Mouse (Mus musculus): Measurements from ENCODE around the gene 1110025L11Rik.
"Not testable (repeated sequence)": the region's sequence is repeated elsewhere in the genome, so short reads cannot be mapped to it uniquely, and the experiment has no call there.

Gene 1110025L11Rik

DNA sequence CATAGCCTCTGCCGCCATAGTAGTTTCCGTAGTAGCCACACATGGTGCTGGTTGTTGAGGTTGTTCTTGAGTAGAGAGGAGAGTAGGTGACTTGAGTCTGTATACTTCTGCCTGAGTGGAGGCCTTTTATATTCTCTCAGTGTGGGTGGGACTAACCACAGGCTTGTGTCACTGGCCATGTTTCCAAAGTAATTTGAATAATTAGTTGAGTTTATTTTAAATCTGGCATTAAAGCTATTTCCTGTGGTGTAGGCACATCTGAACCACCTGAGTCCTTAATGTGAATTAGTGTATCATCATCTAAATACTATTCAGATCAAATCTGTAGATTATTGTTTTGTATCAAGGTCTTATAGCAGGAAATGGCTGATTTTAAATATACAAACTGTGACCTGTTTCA, at the start of gene 1110025L11Rik:
Gene 1110025L11Rik (minus strand): TSS at position 101 of the 400 bp plus-strand sequence.
- not testable (repeated sequence) for H3K4me3 ChIP-seq (replicated peaks; ENCODE audit: low read length); H3K9me3 ChIP-seq (ENCODE audit: low read length); H3K4me1 ChIP-seq (replicated peaks; ENCODE audit: low read depth, low read length); H3K27me3 ChIP-seq (ENCODE audit: insufficient read depth, low read length); H3K36me3 ChIP-seq (ENCODE audit: insufficient read depth, low read length)

GRCm38 (mm10) chr16:89071041-89071440, 7.2 kb upstream of the 1110025L11Rik start:
- not testable (repeated sequence) for H3K9me3 ChIP-seq (ENCODE audit: low read length); H3K4me1 ChIP-seq (replicated peaks; ENCODE audit: low read depth, low read length); H3K27me3 ChIP-seq (ENCODE audit: insufficient read depth, low read length); H3K36me3 ChIP-seq (ENCODE audit: insufficient read depth, low read length); H3K4me3 ChIP-seq (replicated peaks; ENCODE audit: low read length)

DNA sequence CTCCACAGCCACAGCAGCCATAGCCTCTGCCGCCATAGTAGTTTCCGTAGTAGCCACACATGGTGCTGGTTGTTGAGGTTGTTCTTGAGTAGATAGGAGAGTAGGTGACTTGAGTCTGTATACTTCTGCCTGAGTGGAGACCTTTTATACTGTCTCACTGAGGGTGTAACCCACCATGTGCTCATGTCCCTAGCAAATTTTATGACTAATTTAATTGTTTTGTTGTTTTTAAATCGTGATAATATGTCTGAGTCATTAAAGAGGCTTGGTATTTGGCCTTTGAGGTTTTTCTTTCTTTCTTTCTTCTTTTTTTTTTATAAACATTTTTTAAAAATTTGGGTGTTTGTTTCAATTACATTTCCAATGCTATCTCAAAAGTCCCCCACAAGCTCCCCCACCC, 16.0 kb downstream of the 1110025L11Rik start, which contains the start of gene Krtap6-5:
Gene Krtap6-5 (minus strand): TSS at position 101 of the 400 bp plus-strand sequence.
- Histone ChIP-seq H3K4me1 (replicated peaks; ENCODE audit: low read depth, low read length) (no peaks in the 10 kb centered on the region), H3K4me3 (replicated peaks; ENCODE audit: low read length) (no peak within 1 kb of the TSS), H3K36me3 (ENCODE audit: insufficient read depth, low read length) (no peaks in the 10 kb centered on the region), H3K9me3 (ENCODE audit: low read length) (no peaks in the 10 kb centered on the region), H3K27me3 (ENCODE audit: insufficient read depth, low read length) (no peaks in the 10 kb centered on the region)
- TF ChIP-seq CTCF (conservative IDR thresholded peaks at IDR 0.05; ENCODE audit: low read length) (no peak), NANOG (IDR thresholded peaks at IDR 0.05; ENCODE audit: borderline replicate concordance, low read length) (no peak), POU5F1 (IDR thresholded peaks at IDR 0.05; ENCODE audit: borderline replicate concordance, low read length) (no peak)

DNA sequence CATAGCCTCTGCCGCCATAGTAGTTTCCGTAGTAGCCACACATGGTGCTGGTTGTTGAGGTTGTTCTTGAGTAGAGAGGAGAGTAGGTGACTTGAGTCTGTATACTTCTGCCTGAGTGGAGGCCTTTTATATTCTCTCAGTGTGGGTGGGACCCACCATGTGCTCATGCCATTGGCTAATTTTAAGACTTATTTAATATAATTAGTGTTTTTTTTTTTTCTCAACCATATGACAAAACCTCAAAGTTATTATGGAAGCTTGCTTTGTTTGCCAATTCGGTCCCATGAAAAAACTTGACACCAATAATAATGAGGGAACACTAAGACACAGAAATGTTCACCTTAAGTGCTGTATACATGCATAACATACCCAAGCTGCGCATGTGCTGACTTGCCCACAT, 22.4 kb downstream of the 1110025L11Rik start, which contains the start of gene Gm10228:
Gene Gm10228 (minus strand): TSS at position 101 of the 400 bp plus-strand sequence.
- H3K36me3 ChIP-seq (ENCODE audit: insufficient read depth, low read length); H3K4me3 ChIP-seq (replicated peaks; ENCODE audit: low read length); H3K4me1 ChIP-seq (replicated peaks; ENCODE audit: low read depth, low read length); H3K9me3 ChIP-seq (ENCODE audit: low read length); H3K27me3 ChIP-seq (ENCODE audit: insufficient read depth, low read length): not testable (repeated sequence)

DNA sequence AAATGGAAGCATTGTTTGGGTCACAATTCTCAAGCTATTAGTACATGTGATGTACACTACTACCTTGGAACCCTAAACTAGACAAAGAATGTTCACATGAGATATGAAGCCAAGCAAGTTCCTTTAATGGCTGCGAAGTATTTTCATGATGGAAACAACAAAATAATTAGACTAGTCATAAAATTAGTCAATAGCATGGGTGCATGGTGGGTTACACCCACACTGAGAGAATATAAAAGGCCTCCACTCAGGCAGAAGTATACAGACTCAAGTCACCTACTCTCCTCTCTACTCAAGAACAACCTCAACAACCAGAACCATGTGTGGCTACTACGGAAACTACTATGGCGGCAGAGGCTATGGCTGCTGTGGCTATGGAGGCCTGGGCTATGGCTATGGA, 32.4 kb downstream of the 1110025L11Rik start, which contains the start of gene Krtap6-1:
Gene Krtap6-1 (plus strand): TSS at position 301 of the 400 bp plus-strand sequence.
- not testable (repeated sequence) for H3K27me3 ChIP-seq (ENCODE audit: insufficient read depth, low read length); H3K36me3 ChIP-seq (ENCODE audit: insufficient read depth, low read length); H3K4me3 ChIP-seq (replicated peaks; ENCODE audit: low read length); H3K9me3 ChIP-seq (ENCODE audit: low read length); H3K4me1 ChIP-seq (replicated peaks; ENCODE audit: low read depth, low read length)

GRCm38 (mm10) chr16:89014984-89015383, 48.8 kb downstream of the 1110025L11Rik start, which contains the start of gene Gm10229:
TSS of gene Gm10229 (plus strand) at chr16:89015284.
- not testable (repeated sequence) for H3K4me1 ChIP-seq (replicated peaks; ENCODE audit: low read depth, low read length); H3K9me3 ChIP-seq (ENCODE audit: low read length); H3K4me3 ChIP-seq (replicated peaks; ENCODE audit: low read length); H3K27me3 ChIP-seq (ENCODE audit: insufficient read depth, low read length); H3K36me3 ChIP-seq (ENCODE audit: insufficient read depth, low read length)

DNA sequence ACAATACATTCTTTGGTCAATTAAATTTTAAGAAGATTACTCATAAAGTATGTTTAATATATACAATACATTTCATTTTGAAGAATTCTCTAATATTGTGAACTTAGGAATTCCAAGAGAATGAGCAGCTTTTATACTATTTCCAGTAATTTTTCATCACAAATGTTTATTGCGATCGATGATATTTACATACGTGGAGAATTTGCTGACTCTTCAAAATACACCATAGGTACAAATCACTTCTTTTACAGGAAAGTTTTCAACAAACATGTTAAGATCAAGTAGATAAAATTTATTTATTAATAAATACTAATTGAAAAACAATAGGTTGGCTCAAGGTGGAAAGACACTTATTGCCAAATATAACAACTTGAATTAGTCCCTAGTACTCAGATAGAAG, 49.8 kb downstream of the 1110025L11Rik start:
- no peak for TF ChIP-seq POU5F1 (IDR thresholded peaks at IDR 0.05; ENCODE audit: borderline replicate concordance, low read length)
- no peak for TF ChIP-seq CTCF (conservative IDR thresholded peaks at IDR 0.05; ENCODE audit: low read length)
- TF ChIP-seq NANOG (IDR thresholded peaks at IDR 0.05; ENCODE audit: borderline replicate concordance, low read length), result no peak
- Histone ChIP-seq H3K27me3 (ENCODE audit: insufficient read depth, low read length) (no peaks in the 10 kb centered on the region), H3K9me3 (ENCODE audit: low read length) (no peaks in the 10 kb centered on the region), H3K4me3 (replicated peaks; ENCODE audit: low read length) (no peak overlapping the region), H3K4me1 (replicated peaks; ENCODE audit: low read depth, low read length) (no peaks in the 10 kb centered on the region), H3K36me3 (ENCODE audit: insufficient read depth, low read length) (no peaks in the 10 kb centered on the region)
